Mouse (Mus musculus) limb, embryonic 14.5 days (tissue): Measurements from ENCODE around the gene Zrsr2. TPM values are rescaled to one million over a fixed set of nuclear protein-coding genes. Genes with fewer than 3 reads are reported as not detected.

ENCODE experiments used
- ATAC-seq: fragments of 200-750 bp; cut with Nextera tagmentation; 2 replicates; pipeline ENCODE4 v1.8.0; 2017; ENCODE audit warnings: low read depth, moderate number of reproducible peaks, moderate TSS enrichment; ENCODE audit not compliant: low FRiP score
- DNase-seq: peaks from one replicate; pipeline ENCODE4 v3.0.0-alpha.2; 2015; ENCODE audit warnings: low spot score
- H3K27ac ChIP-seq: fragments of 300-500 bp; sonication (generic); replicated peaks from 2 replicates; pipeline ENCODE4 v1.5.1; 2014; ENCODE audit warnings: low read depth, mild to moderate bottlenecking, low read length, moderate library complexity, mixed read lengths
- H3K27me3 ChIP-seq: fragments of 300-500 bp; sonication (generic); 2 replicates; pipeline ENCODE4 v1.6.1; 2014; ENCODE audit warnings: low read length, mixed read lengths; ENCODE audit not compliant: control insufficient read depth, insufficient read depth
- H3K36me3 ChIP-seq: fragments of 300-500 bp; sonication (generic); 2 replicates; pipeline ENCODE4 v1.6.1; 2014; ENCODE audit warnings: mild to moderate bottlenecking, low read length, moderate library complexity, mixed read lengths; ENCODE audit not compliant: control insufficient read depth, insufficient read depth
- H3K4me1 ChIP-seq: fragments of 300-500 bp; sonication (generic); 2 replicates; pipeline ENCODE4 v1.6.1; 2014; ENCODE audit warnings: antibody characterized with exemption, low read length, mixed read lengths; ENCODE audit not compliant: control insufficient read depth, insufficient read depth
- H3K4me2 ChIP-seq: fragments of 300-500 bp; sonication (generic); replicated peaks from 2 replicates; pipeline ENCODE4 v1.6.1; 2014; ENCODE audit warnings: low read depth, mild to moderate bottlenecking, low read length, moderate library complexity; ENCODE audit not compliant: severe bottlenecking
- H3K4me3 ChIP-seq: fragments of 300-500 bp; sonication (generic); replicated peaks from 2 replicates; pipeline ENCODE4 v1.5.1; 2014; ENCODE audit warnings: low read length
- H3K9ac ChIP-seq: fragments of 300-500 bp; sonication (generic); 2 replicates; pipeline ENCODE4 v1.6.1; 2014; ENCODE audit warnings: mild to moderate bottlenecking, low read depth, low read length, moderate library complexity; ENCODE audit not compliant: severe bottlenecking
- H3K9me3 ChIP-seq: fragments of 300-500 bp; sonication (generic); 2 replicates; pipeline ENCODE4 v1.6.1; 2016; ENCODE audit warnings: low read length; ENCODE audit not compliant: control insufficient read depth
- POLR2A ChIP-seq: fragments of 200-500 bp; IDR thresholded peaks from 2 replicates; pipeline ENCODE4 v1.8.0; 2012; ENCODE audit warnings: inconsistent platforms, mild to moderate bottlenecking, moderate library complexity, borderline replicate concordance; ENCODE audit not compliant: insufficient read depth, insufficient read length; ENCODE audit errors: extremely low read depth
- WGBS: fragments of 180-500 bp; shearing (Covaris S2); extraction: QIAGEN DNeasy Blood & Tissue Kit; methylation state at CpG from one replicate; pipeline ENCODE4 v1.1.7; 2014; 5-methylcytosine and 5-hydroxymethylcytosine counted together
- polyA plus RNA-seq, 2 experiments: library from polyadenylated mRNA; depleted of rRNA in 1 of 2; stranded (reverse) in 1 of 2; unstranded in 1 of 2; fragments of >200 nt; fragmentation: Nextera tagmentation in 1 of 2; extraction: Ambion mirVana in 1 of 2; gene quantifications; 2 replicates each; pipeline versions ENCODE4 v1.2.1 to v1.2.3; 2012 to 2014

Zrsr2 gene
- polyA plus RNA-seq, 2 experiments, result 41.6 to 44.1 TPM

- Histone ChIP-seq H3K27ac (no peak overlapping the region), H3K4me1 (no peaks in the 10 kb centered on the region), H3K4me3 (no peak overlapping the region), H3K9me3 (no peaks in the 10 kb centered on the region), H3K4me2 (no peak overlapping the region), H3K9ac (no peak overlapping the region), H3K27me3 (no peaks in the 10 kb centered on the region), H3K36me3 (no peaks in the 10 kb centered on the region)
- ATAC-seq, result no peak
- WGBS, result 78% methylated on average over 4 of the region's 4 CpGs
- no peak for DNase-seq
- TF ChIP-seq POLR2A, result no peak
Measured at GRCm38 (mm10) chrX:163885539-163885981, 72.9 kb downstream of the Zrsr2 start.

Other genes starting within 250 kb of the Zrsr2 start
- gene Rnf138rt1, start 197.3 kb downstream of the Zrsr2 start, polyA plus RNA-seq (2012; rRNA removed), result 0.28 and 0.42 TPM in 2 replicates
- not detected in 2 replicates for gene Rnf138rt1, start 197.3 kb downstream of the Zrsr2 start, polyA plus RNA-seq (2014; fragmentation: Nextera tagmentation; extraction: Ambion mirVana)
- 21.9 and 22.7 TPM in 2 replicates for gene Ap1s2, start 49.6 kb downstream of the Zrsr2 start, polyA plus RNA-seq (2012; rRNA removed)
- 33.3 and 35.4 TPM in 2 replicates for gene Ap1s2, start 49.6 kb downstream of the Zrsr2 start, polyA plus RNA-seq (2014; fragmentation: Nextera tagmentation; extraction: Ambion mirVana)
- 1.1 and 1.2 TPM in 2 replicates for gene Car5b, start 69.3 kb upstream of the Zrsr2 start, polyA plus RNA-seq (2012; rRNA removed)
- 0.62 and 0.96 TPM in 2 replicates for gene Car5b, start 69.3 kb upstream of the Zrsr2 start, polyA plus RNA-seq (2014; fragmentation: Nextera tagmentation; extraction: Ambion mirVana)
- gene Siah1b, start 117.8 kb upstream of the Zrsr2 start, polyA plus RNA-seq (2012; rRNA removed), result 19.8 and 23.3 TPM in 2 replicates
- 20.1 and 24.2 TPM in 2 replicates for gene Siah1b, start 117.8 kb upstream of the Zrsr2 start, polyA plus RNA-seq (2014; fragmentation: Nextera tagmentation; extraction: Ambion mirVana)
- 0.05 and 0.10 TPM in 2 replicates for gene Cltrn, start 130.2 kb upstream of the Zrsr2 start, polyA plus RNA-seq (2012; rRNA removed)
- gene Cltrn, start 130.2 kb upstream of the Zrsr2 start, polyA plus RNA-seq (2014; fragmentation: Nextera tagmentation; extraction: Ambion mirVana), result 0.15 and 0.21 TPM in 2 replicates
- 1.7 and 2.4 TPM in 2 replicates for gene Ace2, start 180.7 kb upstream of the Zrsr2 start, polyA plus RNA-seq (2012; rRNA removed)
- gene Ace2, start 180.7 kb upstream of the Zrsr2 start, polyA plus RNA-seq (2014; fragmentation: Nextera tagmentation; extraction: Ambion mirVana), result 3.7 and 6.2 TPM in 2 replicates